Mouse (Mus musculus) lung, postnatal 0 days (tissue): ENCODE measurements at regions not wholly inside any gene's neighbourhood (a gene's known extent, or its start where the extent isn't known, plus 50 kb on each side); places are given as distances from the start of the nearest gene placed in this dataset.

Experiments used
- ATAC-seq: fragments of 200-750 bp; cut with Nextera tagmentation; 2 replicates; pipeline ENCODE4 v1.8.0; 2017; ENCODE audit warnings: moderate library complexity
- DNase-seq: peaks from one replicate; pipeline ENCODE4 v3.0.0-alpha.2; 2016; ENCODE audit warnings: low spot score
- H3K27ac ChIP-seq: fragments of 300-500 bp; sonication (generic); 2 replicates; pipeline ENCODE4 v1.5.1; 2014; ENCODE audit warnings: antibody characterized with exemption, mild to moderate bottlenecking, low read length, mixed read lengths
- H3K27me3 ChIP-seq: fragments of 300-500 bp; sonication (generic); replicated peaks from 2 replicates; pipeline ENCODE4 v1.6.1; 2014; ENCODE audit warnings: low read length, mixed read lengths; ENCODE audit not compliant: insufficient read depth
- H3K36me3 ChIP-seq: fragments of 300-500 bp; sonication (generic); 2 replicates; pipeline ENCODE4 v1.6.1; 2014; ENCODE audit warnings: low read length, mixed read lengths; ENCODE audit not compliant: insufficient read depth
- H3K4me1 ChIP-seq: fragments of 300-500 bp; sonication (generic); 2 replicates; pipeline ENCODE4 v1.6.1; 2014; ENCODE audit warnings: antibody characterized with exemption, low read depth, low read length, mixed read lengths; ENCODE audit not compliant: insufficient read depth
- H3K4me2 ChIP-seq: fragments of 300-500 bp; sonication (generic); replicated peaks from 2 replicates; pipeline ENCODE4 v1.6.1; 2014; ENCODE audit warnings: low read depth, mild to moderate bottlenecking, low read length, moderate library complexity, mixed read lengths
- H3K4me3 ChIP-seq: fragments of 300-500 bp; sonication (generic); 2 replicates; pipeline ENCODE4 v1.5.1; 2014; ENCODE audit warnings: low read depth, low read length
- H3K9ac ChIP-seq: fragments of 300-500 bp; sonication (generic); replicated peaks from 2 replicates; pipeline ENCODE4 v1.6.1; 2014; ENCODE audit warnings: low read depth, mild to moderate bottlenecking
- H3K9me3 ChIP-seq: fragments of 300-500 bp; sonication (generic); 2 replicates; pipeline ENCODE4 v1.6.1; 2016; ENCODE audit warnings: low read length, mixed read lengths
- CTCF ChIP-seq: IDR thresholded peaks from 2 replicates; pipeline ENCODE4 v1.5.1; 2016; ENCODE audit warnings: antibody characterized with exemption, mild to moderate bottlenecking
- EP300 ChIP-seq: IDR thresholded peaks from 2 replicates; pipeline ENCODE4 v1.6.1; 2016; ENCODE audit warnings: antibody characterized with exemption, mild to moderate bottlenecking, control low read depth
- WGBS: fragments of 180-500 bp; shearing (Covaris S2); extraction: QIAGEN DNeasy Blood & Tissue Kit; methylation state at CpG from one replicate; pipeline ENCODE4 v1.1.7; 2014; 5-methylcytosine and 5-hydroxymethylcytosine counted together

DNA sequence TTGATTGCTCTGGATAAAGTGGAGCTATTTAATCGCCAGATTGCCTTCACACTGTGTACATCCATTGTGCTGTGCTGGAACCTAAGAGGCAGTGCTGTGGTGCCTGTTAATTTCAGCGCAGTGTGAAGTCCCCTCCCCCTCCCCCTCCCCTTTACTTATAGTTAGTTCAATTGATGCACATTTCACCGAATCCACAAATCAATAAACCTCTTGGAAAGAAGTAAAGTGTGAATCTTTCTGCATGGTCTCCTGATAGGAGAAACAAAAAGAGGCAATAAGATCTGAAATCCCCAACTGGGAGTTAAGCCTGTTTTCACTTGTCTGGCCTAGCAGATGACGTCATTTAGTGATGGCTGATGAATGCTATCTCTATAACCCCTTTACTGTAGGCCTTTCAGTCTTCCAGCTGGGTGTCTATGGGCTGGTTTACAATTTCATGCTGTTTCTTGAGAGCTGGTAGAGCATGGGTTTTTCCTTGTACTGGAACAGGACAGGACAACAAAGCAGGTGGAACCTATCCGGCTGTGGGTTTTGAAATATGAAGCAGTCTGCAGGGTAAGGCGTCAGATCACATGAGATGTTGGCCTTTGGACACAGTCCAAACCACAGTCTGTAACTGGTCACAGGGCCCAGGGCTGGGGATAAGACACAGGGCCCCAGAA is 398.0 kb upstream of the Sel1l start:
- TF ChIP-seq CTCF (no peak), EP300 (no peak)
- Histone ChIP-seq H3K4me3 (no peak overlapping the region), H3K4me2 (no peak overlapping the region), H3K27ac (no peak overlapping the region), H3K9me3 (no peaks in the 10 kb centered on the region), H3K4me1 (no peaks in the 10 kb centered on the region), H3K27me3 (no peaks in the 10 kb centered on the region), H3K9ac (no peak overlapping the region), H3K36me3 (no peaks in the 10 kb centered on the region)
- WGBS: 57% methylated on average over 6 of the region's 6 CpGs
- DNase-seq: no peak
- ATAC-seq: no peak

DNA sequence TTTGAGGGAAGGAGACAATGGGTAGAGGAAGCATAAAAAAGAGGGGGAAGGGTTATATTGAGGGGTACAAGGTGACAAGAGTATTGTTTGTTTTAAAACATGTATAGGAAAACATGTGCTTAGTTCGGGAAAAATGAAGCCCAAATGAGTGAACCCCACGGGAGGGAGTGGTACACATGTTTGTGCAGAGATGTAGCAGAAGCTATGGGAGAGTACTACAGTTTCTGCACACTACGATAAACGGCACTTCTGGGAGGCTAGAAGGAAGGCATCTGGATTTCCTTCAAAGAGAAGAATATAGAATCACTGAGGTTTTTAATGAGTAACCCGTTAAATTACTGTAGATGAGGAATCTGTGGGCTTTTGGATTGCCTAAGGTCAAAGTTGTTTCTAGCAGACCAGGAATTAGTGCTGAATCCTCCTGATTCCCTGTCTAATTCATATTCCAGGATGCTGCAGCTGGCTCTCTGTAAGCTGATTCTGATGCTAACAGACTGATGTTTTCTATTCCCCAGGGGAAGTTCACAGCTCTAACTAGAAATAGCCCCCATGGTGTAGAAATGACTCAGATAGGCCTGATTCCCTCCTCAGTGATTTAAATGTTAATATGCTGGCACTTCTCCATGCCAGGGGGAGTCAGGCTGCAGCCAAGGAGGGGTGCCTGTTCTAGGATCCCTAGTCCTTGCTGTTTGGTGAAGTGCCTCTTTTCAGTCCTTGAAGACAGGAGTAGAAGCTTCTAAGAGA is 391.2 kb upstream of the Sel1l start:
- no peak overlapping the region for H3K4me3 ChIP-seq
- DNase-seq (no peak), ATAC-seq (no peak)
- no peaks in the 10 kb centered on the region for H3K27me3 ChIP-seq
- no peaks in the 10 kb centered on the region for H3K9me3 ChIP-seq
- H3K27ac ChIP-seq: no peak overlapping the region
- no peaks in the 10 kb centered on the region for H3K36me3 ChIP-seq
- WGBS: 77% methylated on average over 5 of the region's 5 CpGs
- no peak for TF ChIP-seq EP300
- TF ChIP-seq CTCF: no peak
- H3K4me2 ChIP-seq: no peak overlapping the region
- H3K9ac ChIP-seq: no peak overlapping the region
- no peaks in the 10 kb centered on the region for H3K4me1 ChIP-seq

- no peaks in the 10 kb centered on the region for H3K36me3 ChIP-seq
- no peak overlapping the region for H3K9ac ChIP-seq
- no peak for TF ChIP-seq CTCF
- TF ChIP-seq EP300: no peak
- no peaks in the 10 kb centered on the region for H3K27me3 ChIP-seq
- WGBS: 76% methylated on average over 3 of the region's 3 CpGs
- H3K9me3 ChIP-seq: no peaks in the 10 kb centered on the region
- H3K4me2 ChIP-seq: no peak overlapping the region
- no peaks in the 10 kb centered on the region for H3K4me1 ChIP-seq
- ATAC-seq: no peak
- H3K27ac ChIP-seq: no peak overlapping the region
- DNase-seq: no peak
- no peak overlapping the region for H3K4me3 ChIP-seq
These were observed 384.9 kb upstream of the Sel1l start for GRCm38 (mm10) chr12:92233650-92234408.

GRCm38 (mm10) chr12:92228585-92228984 is 379.6 kb upstream of the Sel1l start:
- no peak overlapping the region for H3K27ac ChIP-seq
- no peak overlapping the region for H3K4me2 ChIP-seq
- 83% methylated on average over 4 of the region's 4 CpGs for WGBS
- TF ChIP-seq EP300 (no peak), CTCF (no peak)
- H3K27me3 ChIP-seq: no peaks in the 10 kb centered on the region
- ATAC-seq (no peak), DNase-seq (no peak)
- no peak overlapping the region for H3K4me3 ChIP-seq
- H3K9me3 ChIP-seq: no peaks in the 10 kb centered on the region
- no peaks in the 10 kb centered on the region for H3K36me3 ChIP-seq
- no peaks in the 10 kb centered on the region for H3K4me1 ChIP-seq
- H3K9ac ChIP-seq: no peak overlapping the region

- H3K27ac ChIP-seq: no peak overlapping the region
- H3K4me2 ChIP-seq: no peak overlapping the region
- 89% methylated on average over 4 of the region's 4 CpGs for WGBS
- no peaks in the 10 kb centered on the region for H3K27me3 ChIP-seq
- no peaks in the 10 kb centered on the region for H3K9me3 ChIP-seq
- ATAC-seq: no peak
- H3K4me3 ChIP-seq: no peak overlapping the region
- TF ChIP-seq CTCF (no peak), EP300 (no peak)
- no peaks in the 10 kb centered on the region for H3K36me3 ChIP-seq
- no peak overlapping the region for H3K9ac ChIP-seq
- H3K4me1 ChIP-seq: no peaks in the 10 kb centered on the region
- no peak for DNase-seq
These were observed 354.4 kb upstream of the Sel1l start for GRCm38 (mm10) chr12:92203351-92203750.

DNA sequence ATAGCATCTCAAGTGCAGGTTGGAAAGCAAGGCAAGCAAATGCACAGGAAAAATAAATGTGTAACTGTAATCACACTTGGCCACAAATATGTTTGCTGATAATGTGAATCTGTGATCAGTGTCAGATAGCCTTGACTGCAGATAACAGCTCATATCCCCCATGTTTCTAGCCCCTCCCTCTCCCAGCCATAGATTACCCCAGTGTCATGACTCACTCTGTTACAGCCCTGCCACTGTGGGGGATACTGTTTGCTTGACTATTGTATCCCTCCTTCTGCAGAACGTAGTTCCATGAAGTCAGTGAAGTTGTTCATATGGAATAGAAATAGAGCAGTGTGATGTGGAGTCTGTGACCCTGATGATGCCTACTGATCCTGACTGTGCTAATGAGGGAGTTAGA is 351.6 kb upstream of the Sel1l start:
- Histone ChIP-seq H3K4me3 (no peak overlapping the region), H3K9ac (no peak overlapping the region), H3K27ac (no peak overlapping the region), H3K4me1 (no peaks in the 10 kb centered on the region), H3K4me2 (no peak overlapping the region), H3K36me3 (no peaks in the 10 kb centered on the region), H3K27me3 (no peaks in the 10 kb centered on the region), H3K9me3 (no peaks in the 10 kb centered on the region)
- DNase-seq (no peak), ATAC-seq (no peak)
- TF ChIP-seq CTCF (no peak), EP300 (no peak)
- WGBS: 50% methylated on average over 1 of the region's 1 CpGs
